In the genomic region with DNA sequence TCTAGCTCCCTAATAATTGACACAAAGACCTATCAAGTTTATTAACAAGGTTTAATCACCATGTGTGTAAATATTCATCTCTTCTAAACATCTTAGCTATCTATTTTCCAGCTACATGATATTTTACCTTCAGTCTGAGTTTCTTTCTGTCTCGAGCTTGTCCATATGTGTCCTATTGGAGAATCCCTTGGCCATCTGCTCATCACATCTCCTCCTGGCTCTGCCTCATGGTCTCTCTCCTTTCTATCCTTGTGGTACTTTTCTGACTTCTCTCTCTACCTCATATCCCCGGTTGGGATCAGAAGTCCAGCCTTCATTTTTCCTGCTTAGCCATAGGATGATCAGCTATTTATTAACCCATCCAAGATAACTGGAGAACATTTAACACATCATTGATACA, we compare ENCODE assay signal across 19 mouse cellular contexts.
DNase-seq lines count a peak whose midpoint lies in the region; TF ChIP-seq lines count a peak whose summit lies in the region.
"Had no signal": no experiment of that assay in that cellular context is flagged by ENCODE, and none has a peak within 500 bp of the region (broad histone marks: within the 10 kb centered on the region; RNA-seq: fewer than 3 reads in every experiment).

No protein-coding gene starts in this region.

- intact Hi-C loops in left cerebral cortex, adult 2 months (cut with DNase I), result loop anchor here (5.0 kb wide), 1 partner anchor 232 kb away; no protein-coding TSS in a partner anchor

- no peak overlapping the region for H3K4me3 ChIP-seq in left cerebral cortex, adult 2 months
- H3K4me3 ChIP-seq: embryonic facial prominence, embryonic 13.5 days; embryonic facial prominence, embryonic 15.5 days; erythroblast, embryonic 14.5 days; forebrain, embryonic 10.5 days; forebrain, embryonic 12.5 days had no signal

- TF ChIP-seq CTCF in left cerebral cortex, adult 2 months (IDR thresholded peaks at IDR 0.05), result no peak

- peak; percentile 3 to 11 for DNase-seq in cerebellum, postnatal 10 days
- no peak for DNase-seq in cerebellum, adult 9-11 months
- DNase-seq in cerebellum, postnatal 36 days, result peak; percentile 2 to 3
- DNase-seq in cerebellum, adult 18-20 months, result no peak
- peak; percentile 5 for DNase-seq in layer of hippocampus, adult 11-12 months (ENCODE audit: low spot score)
- no peak for DNase-seq in layer of hippocampus, postnatal 25 days (ENCODE audit: extremely low spot score in 1 of 2, low spot score in 1 of 2)
- DNase-seq in left cerebral cortex, adult 2 months (ENCODE audit: extremely low spot score in 1 of 2, low spot score in 2 of 2), result no peak
- no peak for DNase-seq in left cerebral cortex, adult 9 months (ENCODE audit: low spot score in 2 of 2)
- DNase-seq: adrenal gland, adult 8-10 months; adrenal gland, postnatal 14 days; adrenal gland, postnatal 36 days; B cell, adult 2 months; cerebellum, adult 11 months; embryo, embryonic 11 days had no signal

- H3K27ac ChIP-seq in left cerebral cortex, adult 2 months, result peak overlapping the region; percentile 30; the same call in 1 of the 2 replicates
- H3K27ac ChIP-seq: embryonic facial prominence, embryonic 13.5 days; embryonic facial prominence, embryonic 15.5 days; forebrain, embryonic 10.5 days; forebrain, embryonic 12.5 days had no signal

Comparison
In these comparisons a context has a peak if more than half of its experiments do, and no peak if none do; other contexts are left out.
1. DNase-seq: peak in cerebellum, postnatal 10 days (2 of 2), cerebellum, postnatal 36 days (2 of 2) and layer of hippocampus, adult 11-12 months (single experiment); none in cerebellum, adult 9-11 months (single experiment), cerebellum, adult 18-20 months (0 of 2), layer of hippocampus, postnatal 25 days (0 of 2), left cerebral cortex, adult 2 months (0 of 2) and left cerebral cortex, adult 9 months (0 of 2).